Mouse (Mus musculus) hindbrain, postnatal 0 days (tissue): Measurements from ENCODE around the gene Rabl2. TPM values are rescaled to one million over a fixed set of nuclear protein-coding genes. Genes with fewer than 3 reads are reported as not detected.

Experiments used
- ATAC-seq: fragments of 200-750 bp; cut with Nextera tagmentation; 2 replicates; pipeline ENCODE4 v1.8.0; 2017; ENCODE audit warnings: mild to moderate bottlenecking, moderate TSS enrichment, moderate library complexity
- DNase-seq: peaks from one replicate; pipeline ENCODE4 v3.0.0-alpha.2; 2015; ENCODE audit warnings: low spot score
- H3K27ac ChIP-seq: fragments of 300-500 bp; sonication (generic); 2 replicates; pipeline ENCODE4 v1.5.1; 2014; ENCODE audit warnings: mild to moderate bottlenecking
- H3K27me3 ChIP-seq: fragments of 300-500 bp; sonication (generic); 2 replicates; pipeline ENCODE4 v1.6.1; 2014; ENCODE audit warnings: low read length, mixed read lengths; ENCODE audit not compliant: insufficient read depth
- H3K36me3 ChIP-seq: fragments of 300-500 bp; sonication (generic); 2 replicates; pipeline ENCODE4 v1.6.1; 2014; ENCODE audit warnings: low read length, mixed read lengths; ENCODE audit not compliant: insufficient read depth
- H3K4me1 ChIP-seq: fragments of 300-500 bp; sonication (generic); 2 replicates; pipeline ENCODE4 v1.6.1; 2014; ENCODE audit warnings: antibody characterized with exemption, low read length, mixed read lengths; ENCODE audit not compliant: insufficient read depth
- H3K4me2 ChIP-seq: fragments of 300-500 bp; sonication (generic); 2 replicates; pipeline ENCODE4 v1.6.1; 2014; ENCODE audit warnings: low read depth, mild to moderate bottlenecking, low read length, moderate library complexity, mixed read lengths
- H3K4me3 ChIP-seq: fragments of 300-500 bp; sonication (generic); 2 replicates; pipeline ENCODE4 v1.5.1; 2014; ENCODE audit warnings: low read length
- H3K9ac ChIP-seq: fragments of 300-500 bp; sonication (generic); replicated peaks from 2 replicates; pipeline ENCODE4 v1.6.1; 2014; ENCODE audit warnings: mild to moderate bottlenecking, low read length, moderate library complexity, mixed read lengths
- H3K9me3 ChIP-seq: fragments of 300-500 bp; sonication (generic); 2 replicates; pipeline ENCODE4 v1.6.1; 2016; ENCODE audit warnings: low read length, mixed read lengths
- CTCF ChIP-seq: IDR thresholded peaks from 2 replicates; pipeline ENCODE4 v1.5.1; 2016; ENCODE audit warnings: antibody characterized with exemption, control low read depth, low read depth
- WGBS: fragments of 180-500 bp; shearing (Covaris S2); extraction: QIAGEN DNeasy Blood & Tissue Kit; methylation state at CpG from one replicate; pipeline ENCODE4 v1.1.7; 2014; 5-methylcytosine and 5-hydroxymethylcytosine counted together
- polyA plus RNA-seq: library from polyadenylated mRNA; unstranded; fragments of >200 nt; fragmentation: Nextera tagmentation; extraction: Ambion mirVana; gene quantifications from 2 replicates; pipeline ENCODE4 v1.2.1, GENCODE M21; 2015
- total RNA-seq: library from RNA; depleted of rRNA; stranded (reverse); fragments of >200 nt; gene quantifications from 2 replicates; pipeline ENCODE4 v1.2.3, GENCODE M21; 2014

The Rabl2 gene
- total and polyA plus RNA-seq, 2 experiments from 2014 or later, result 42.2 to 66.6 TPM

- no peak overlapping the region for H3K27ac ChIP-seq
- peak; percentile 40; the same call in 1 of the 2 replicates for TF ChIP-seq CTCF
- H3K4me1 ChIP-seq, result no peaks in the 10 kb centered on the region
- no peak overlapping the region for H3K4me3 ChIP-seq
- WGBS, result 65% methylated on average over 12 of the region's 12 CpGs
- DNase-seq (peak; percentile 28), ATAC-seq (no peak)
- no peaks in the 10 kb centered on the region for H3K27me3 ChIP-seq
- H3K9ac ChIP-seq, result no peak overlapping the region
- H3K36me3 ChIP-seq, result no peaks in the 10 kb centered on the region
- no peak overlapping the region for H3K4me2 ChIP-seq
- H3K9me3 ChIP-seq, result no peaks in the 10 kb centered on the region
Measured at GRCm38 (mm10) chr15:89605822-89606570, 14.3 kb upstream of the Rabl2 start.

GRCm38 (mm10) chr15:89592548-89592947, 825 bp upstream of the Rabl2 start:
- H3K27me3 ChIP-seq, result no peaks in the 10 kb centered on the region
- no peak overlapping the region for H3K27ac ChIP-seq
- H3K4me3 ChIP-seq, result peak overlapping the region; percentile 78
- peak overlapping the region; percentile 82 for H3K4me2 ChIP-seq
- H3K9me3 ChIP-seq, result no peaks in the 10 kb centered on the region
- no peak for TF ChIP-seq CTCF
- H3K36me3 ChIP-seq, result no peaks in the 10 kb centered on the region; the same call in 1 of the 2 replicates
- 48% methylated on average over 4 of the region's 4 CpGs for WGBS
- H3K9ac ChIP-seq, result peak overlapping the region; percentile 68; the same call in 1 of the 2 replicates
- DNase-seq (no peak), ATAC-seq (peak; percentile 22; the same call in 1 of the 2 replicates)
- H3K4me1 ChIP-seq, result 0 out of 2 replicates have a peak, but pooled peaks cover 6% of the 10 kb centered on the region

- no peak for TF ChIP-seq CTCF
- ATAC-seq, result 0 out of 2 replicates have a peak, but pooled peaks have one; percentile 11
Measured at GRCm38 (mm10) chr15:89591317-89591716, 406 bp downstream of the Rabl2 start.

GRCm38 (mm10) chr15:89589146-89589545, 2.6 kb downstream of the Rabl2 start:
- 84% methylated on average over 5 of the region's 5 CpGs for WGBS
- H3K4me1 ChIP-seq, result 0 out of 2 replicates have a peak, but pooled peaks cover 6% of the 10 kb centered on the region
- peaks cover 4% of the 10 kb centered on the region; the same call in 1 of the 2 replicates for H3K36me3 ChIP-seq
- no peaks in the 10 kb centered on the region for H3K9me3 ChIP-seq
- no peak overlapping the region for H3K9ac ChIP-seq
- no peaks in the 10 kb centered on the region for H3K27me3 ChIP-seq
- no peak for DNase-seq
- H3K4me3 ChIP-seq, result no peak overlapping the region
- H3K27ac ChIP-seq, result no peak overlapping the region
- no peak for ATAC-seq
- H3K4me2 ChIP-seq, result no peak overlapping the region
- TF ChIP-seq CTCF, result no peak

More at GRCm38 (mm10) chr15:89591317-89591716, 406 bp downstream of the Rabl2 start:
- Histone ChIP-seq H3K27me3 (no peaks in the 10 kb centered on the region), H3K4me2 (peak overlapping the region; percentile 82), H3K4me1 (0 out of 2 replicates have a peak, but pooled peaks cover 6% of the 10 kb centered on the region), H3K9me3 (no peaks in the 10 kb centered on the region), H3K4me3 (peak overlapping the region; percentile 78), H3K27ac (peak overlapping the region; percentile 76), H3K9ac (peak overlapping the region; percentile 68), H3K36me3 (peaks cover 4% of the 10 kb centered on the region; the same call in 1 of the 2 replicates)
- WGBS, result 1% methylated on average over 30 of the region's 30 CpGs
- peak; percentile 39 for DNase-seq

GRCm38 (mm10) chr15:89585631-89586030, 6.1 kb downstream of the Rabl2 start:
- H3K9me3 ChIP-seq, result no peaks in the 10 kb centered on the region
- H3K4me2 ChIP-seq, result no peak overlapping the region
- TF ChIP-seq CTCF, result no peak
- H3K27me3 ChIP-seq, result no peaks in the 10 kb centered on the region
- 0 out of 2 replicates have a peak, but pooled peaks cover 6% of the 10 kb centered on the region for H3K4me1 ChIP-seq
- no peak overlapping the region for H3K27ac ChIP-seq
- peaks cover 14% of the 10 kb centered on the region; the same call in 1 of the 2 replicates for H3K36me3 ChIP-seq
- 90% methylated on average over 11 of the region's 11 CpGs for WGBS
- DNase-seq (no peak), ATAC-seq (no peak)
- no peak overlapping the region for H3K4me3 ChIP-seq
- H3K9ac ChIP-seq, result no peak overlapping the region

- WGBS, result 86% methylated on average over 5 of the region's 5 CpGs
- no peaks in the 10 kb centered on the region for H3K27me3 ChIP-seq
- 0 out of 2 replicates have a peak, but pooled peaks cover under 1% of the 10 kb centered on the region for H3K4me1 ChIP-seq
- DNase-seq (no peak), ATAC-seq (no peak)
- no peak overlapping the region for H3K4me2 ChIP-seq
- no peak overlapping the region for H3K4me3 ChIP-seq
- TF ChIP-seq CTCF, result no peak
- H3K36me3 ChIP-seq, result peaks cover 14% of the 10 kb centered on the region; the same call in 1 of the 2 replicates
- H3K9me3 ChIP-seq, result no peaks in the 10 kb centered on the region
- no peak overlapping the region for H3K27ac ChIP-seq
- H3K9ac ChIP-seq, result no peak overlapping the region
Measured at GRCm38 (mm10) chr15:89585101-89585500, 6.6 kb downstream of the Rabl2 start.
